Mouse (Mus musculus): ENCODE measurements around the gene Dab1.

Gene Dab1

GRCm38 (mm10) chr4:103974946-103975345 is 355.8 kb downstream of the Dab1 start:
- no peak for DNase-seq (ENCODE audit: low spot score)

- DNase-seq (ENCODE audit: low spot score) = no peak
Measured at GRCm38 (mm10) chr4:103993884-103994283, 374.7 kb downstream of the Dab1 start.

GRCm38 (mm10) chr4:103994406-103994805 is 375.2 kb downstream of the Dab1 start:
- no peak for DNase-seq (ENCODE audit: low spot score)

GRCm38 (mm10) chr4:104008406-104008805 is 389.2 kb downstream of the Dab1 start:
- no peak for DNase-seq (ENCODE audit: low spot score)

- DNase-seq (ENCODE audit: low spot score) = no peak
Measured at GRCm38 (mm10) chr4:104011683-104012082, 392.5 kb downstream of the Dab1 start.

- DNase-seq (ENCODE audit: low spot score) = no peak
Measured at GRCm38 (mm10) chr4:104012150-104012549, 393.0 kb downstream of the Dab1 start.

- DNase-seq (ENCODE audit: low spot score) = no peak
Measured at GRCm38 (mm10) chr4:104025117-104025694, 406.0 kb downstream of the Dab1 start.

- no peak for DNase-seq (ENCODE audit: low spot score)
Measured at GRCm38 (mm10) chr4:104026834-104027233, 407.7 kb downstream of the Dab1 start.

- no peak for DNase-seq (ENCODE audit: low spot score)
Measured at GRCm38 (mm10) chr4:104027239-104027638, 408.1 kb downstream of the Dab1 start.

- DNase-seq (ENCODE audit: low spot score) = no peak
Measured at GRCm38 (mm10) chr4:104036091-104036490, 416.9 kb downstream of the Dab1 start.

GRCm38 (mm10) chr4:104039588-104039987 is 420.4 kb downstream of the Dab1 start:
- no peak for DNase-seq (ENCODE audit: low spot score)

GRCm38 (mm10) chr4:104043441-104043840 is 424.3 kb downstream of the Dab1 start:
- no peak for DNase-seq (ENCODE audit: low spot score)

- no peak for DNase-seq (ENCODE audit: low spot score)
Measured at GRCm38 (mm10) chr4:104044634-104045033, 425.5 kb downstream of the Dab1 start.

GRCm38 (mm10) chr4:104047966-104048804 is 429.0 kb downstream of the Dab1 start:
- DNase-seq (ENCODE audit: low spot score) = no peak

GRCm38 (mm10) chr4:104057116-104057515 is 438.0 kb downstream of the Dab1 start:
- no peak for DNase-seq (ENCODE audit: low spot score)

- DNase-seq (ENCODE audit: low spot score) = no peak
Measured at GRCm38 (mm10) chr4:104059569-104059968, 440.4 kb downstream of the Dab1 start.

- DNase-seq (ENCODE audit: low spot score) = no peak
Measured at GRCm38 (mm10) chr4:104062356-104062755, 443.2 kb downstream of the Dab1 start.

GRCm38 (mm10) chr4:104066901-104067300 is 447.7 kb downstream of the Dab1 start:
- no peak for DNase-seq (ENCODE audit: low spot score)

- no peak for DNase-seq (ENCODE audit: low spot score)
Measured at GRCm38 (mm10) chr4:104067748-104068147, 448.6 kb downstream of the Dab1 start.

GRCm38 (mm10) chr4:104071296-104071695 is 452.1 kb downstream of the Dab1 start:
- DNase-seq (ENCODE audit: low spot score) = no peak

GRCm38 (mm10) chr4:104073920-104074459 is 454.8 kb downstream of the Dab1 start:
- DNase-seq (ENCODE audit: low spot score) = no peak

- no peak for DNase-seq (ENCODE audit: low spot score)
Measured at GRCm38 (mm10) chr4:104077771-104078170, 458.6 kb downstream of the Dab1 start.

GRCm38 (mm10) chr4:104106299-104106698 is 487.1 kb downstream of the Dab1 start:
- no peak for DNase-seq (ENCODE audit: low spot score)
